Mouse (Mus musculus): ENCODE results near the gene Hmox2.
A peak's percentile ranks its signal among the peaks of the same experiment; 100 is the strongest.

The Hmox2 gene

DNA sequence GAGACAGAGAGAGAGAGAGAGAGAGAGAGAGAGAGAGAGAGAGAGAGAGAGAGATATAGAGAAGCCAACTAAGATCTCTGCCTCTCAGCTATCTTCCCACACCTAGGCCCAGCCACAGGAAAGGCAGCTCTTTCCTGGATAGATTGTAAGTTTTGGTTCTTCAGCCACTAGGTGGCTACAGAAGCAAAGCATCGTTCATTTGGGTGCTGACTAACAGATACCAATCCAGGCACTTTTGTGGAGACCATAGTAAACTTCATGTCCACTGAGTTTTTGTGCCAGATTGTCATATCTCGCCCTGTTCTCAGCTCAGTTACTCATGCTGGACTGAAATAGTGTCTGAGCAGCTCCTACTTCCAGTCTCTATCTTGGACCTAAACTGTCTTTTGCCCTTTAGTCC, 37.1 kb downstream of the Hmox2 start:
- Histone ChIP-seq H3K27me3 (ENCODE audit: insufficient read depth, low read length) (no peaks in the 10 kb centered on the region), H3K36me3 (ENCODE audit: insufficient read depth, low read length) (peaks cover 55% of the 10 kb centered on the region), H3K9me3 (ENCODE audit: low read length) (no peaks in the 10 kb centered on the region), H3K4me1 (replicated peaks; ENCODE audit: low read depth, low read length) (no peaks in the 10 kb centered on the region), H3K4me3 (replicated peaks; ENCODE audit: low read length) (no peak overlapping the region)
- peak; percentile 37 for TF ChIP-seq CTCF (conservative IDR thresholded peaks at IDR 0.05; ENCODE audit: low read length)
- no peak for TF ChIP-seq POU5F1 (IDR thresholded peaks at IDR 0.05; ENCODE audit: borderline replicate concordance, low read length)
- TF ChIP-seq NANOG (IDR thresholded peaks at IDR 0.05; ENCODE audit: borderline replicate concordance, low read length) = no peak

- H3K27me3 ChIP-seq (ENCODE audit: insufficient read depth, low read length) = no peaks in the 10 kb centered on the region
- H3K4me1 ChIP-seq (replicated peaks; ENCODE audit: low read depth, low read length) = no peaks in the 10 kb centered on the region
- no peak overlapping the region for H3K4me3 ChIP-seq (replicated peaks; ENCODE audit: low read length)
- TF ChIP-seq POU5F1 (IDR thresholded peaks at IDR 0.05; ENCODE audit: borderline replicate concordance, low read length) = no peak
- no peak for TF ChIP-seq NANOG (IDR thresholded peaks at IDR 0.05; ENCODE audit: borderline replicate concordance, low read length)
- TF ChIP-seq CTCF (conservative IDR thresholded peaks at IDR 0.05; ENCODE audit: low read length) = no peak
- no peaks in the 10 kb centered on the region for H3K9me3 ChIP-seq (ENCODE audit: low read length)
- peaks cover 80% of the 10 kb centered on the region for H3K36me3 ChIP-seq (ENCODE audit: insufficient read depth, low read length)
Measured at GRCm38 (mm10) chr16:4765852-4766251, 39.7 kb downstream of the Hmox2 start.

DNA sequence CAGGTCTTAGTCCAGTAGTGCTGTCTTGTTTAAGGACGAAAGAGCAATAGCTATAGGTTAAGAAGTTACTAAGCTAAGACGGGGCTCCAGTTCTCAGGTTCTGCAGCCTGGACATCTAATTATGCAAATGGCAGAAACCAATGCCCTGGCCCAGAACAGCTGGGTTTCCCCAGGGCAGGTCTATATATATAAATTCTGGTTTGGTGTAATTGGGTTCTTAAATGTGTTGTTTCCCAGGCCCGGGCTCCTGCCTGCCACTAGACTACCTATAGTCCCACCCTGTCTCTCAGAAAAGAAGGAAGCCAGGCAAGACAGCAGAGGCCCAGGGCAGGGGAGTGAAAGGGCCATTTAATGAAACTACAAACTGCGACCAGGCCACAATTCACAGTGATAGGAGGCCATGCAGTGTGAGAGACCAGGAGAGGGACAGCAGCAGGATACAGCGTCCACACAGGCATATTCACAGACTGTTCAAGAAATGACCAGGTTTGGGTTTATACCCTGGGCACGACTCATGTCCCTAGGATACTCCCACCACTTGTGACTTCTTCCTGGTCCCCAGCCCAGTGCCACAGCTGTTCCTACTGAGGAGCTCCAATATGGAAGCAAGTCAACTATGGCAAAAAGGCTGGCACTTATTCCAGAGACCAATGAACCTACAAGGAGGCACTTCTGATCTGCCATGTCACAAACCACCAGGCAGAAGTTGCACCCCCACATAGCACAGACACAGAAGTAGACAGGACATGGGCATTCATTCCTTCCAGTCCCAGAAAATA, 41.0 kb downstream of the Hmox2 start:
- Histone ChIP-seq H3K9me3 (ENCODE audit: low read length) (no peaks in the 10 kb centered on the region), H3K27me3 (ENCODE audit: insufficient read depth, low read length) (no peaks in the 10 kb centered on the region), H3K36me3 (ENCODE audit: insufficient read depth, low read length) (peaks cover 86% of the 10 kb centered on the region), H3K4me3 (replicated peaks; ENCODE audit: low read length) (no peak overlapping the region), H3K4me1 (replicated peaks; ENCODE audit: low read depth, low read length) (no peaks in the 10 kb centered on the region)
- TF ChIP-seq NANOG (IDR thresholded peaks at IDR 0.05; ENCODE audit: borderline replicate concordance, low read length) = no peak

- Histone ChIP-seq H3K27me3 (ENCODE audit: insufficient read depth, low read length) (no peaks in the 10 kb centered on the region), H3K9me3 (ENCODE audit: low read length) (no peaks in the 10 kb centered on the region), H3K36me3 (ENCODE audit: insufficient read depth, low read length) (peaks cover 83% of the 10 kb centered on the region), H3K4me1 (replicated peaks; ENCODE audit: low read depth, low read length) (no peaks in the 10 kb centered on the region), H3K4me3 (replicated peaks; ENCODE audit: low read length) (no peak overlapping the region)
- TF ChIP-seq POU5F1 (IDR thresholded peaks at IDR 0.05; ENCODE audit: borderline replicate concordance, low read length) (no peak), CTCF (conservative IDR thresholded peaks at IDR 0.05; ENCODE audit: low read length) (no peak), NANOG (IDR thresholded peaks at IDR 0.05; ENCODE audit: borderline replicate concordance, low read length) (no peak)
Measured at GRCm38 (mm10) chr16:4768719-4769118, 42.6 kb downstream of the Hmox2 start.

- H3K4me1 ChIP-seq (replicated peaks; ENCODE audit: low read depth, low read length) = peaks cover 20% of the 10 kb centered on the region
- H3K36me3 ChIP-seq (ENCODE audit: insufficient read depth, low read length) = peaks cover 50% of the 10 kb centered on the region
- H3K4me3 ChIP-seq (replicated peaks; ENCODE audit: low read length) = no peak overlapping the region
- TF ChIP-seq NANOG (IDR thresholded peaks at IDR 0.05; ENCODE audit: borderline replicate concordance, low read length) = no peak
- TF ChIP-seq POU5F1 (IDR thresholded peaks at IDR 0.05; ENCODE audit: borderline replicate concordance, low read length) = no peak
- no peak for TF ChIP-seq CTCF (conservative IDR thresholded peaks at IDR 0.05; ENCODE audit: low read length)
- no peaks in the 10 kb centered on the region for H3K9me3 ChIP-seq (ENCODE audit: low read length)
- no peaks in the 10 kb centered on the region for H3K27me3 ChIP-seq (ENCODE audit: insufficient read depth, low read length)
Measured at GRCm38 (mm10) chr16:4773289-4773970, 47.3 kb downstream of the Hmox2 start.

GRCm38 (mm10) chr16:4777171-4777904, 51.2 kb downstream of the Hmox2 start:
- H3K36me3 ChIP-seq (ENCODE audit: insufficient read depth, low read length) = peaks cover 19% of the 10 kb centered on the region; the same call in 1 of the 2 replicates
- H3K27me3 ChIP-seq (ENCODE audit: insufficient read depth, low read length) = no peaks in the 10 kb centered on the region
- no peaks in the 10 kb centered on the region for H3K9me3 ChIP-seq (ENCODE audit: low read length)
- H3K4me3 ChIP-seq (replicated peaks; ENCODE audit: low read length) = no peak overlapping the region
- H3K4me1 ChIP-seq (replicated peaks; ENCODE audit: low read depth, low read length) = peaks cover 22% of the 10 kb centered on the region
- TF ChIP-seq NANOG (IDR thresholded peaks at IDR 0.05; ENCODE audit: borderline replicate concordance, low read length) (no peak), POU5F1 (IDR thresholded peaks at IDR 0.05; ENCODE audit: borderline replicate concordance, low read length) (no peak), CTCF (conservative IDR thresholded peaks at IDR 0.05; ENCODE audit: low read length) (no peak)

GRCm38 (mm10) chr16:4777905-4778609, 51.9 kb downstream of the Hmox2 start:
- H3K4me1 ChIP-seq (replicated peaks; ENCODE audit: low read depth, low read length) = peaks cover 22% of the 10 kb centered on the region
- TF ChIP-seq NANOG (IDR thresholded peaks at IDR 0.05; ENCODE audit: borderline replicate concordance, low read length) (no peak), CTCF (conservative IDR thresholded peaks at IDR 0.05; ENCODE audit: low read length) (no peak), POU5F1 (IDR thresholded peaks at IDR 0.05; ENCODE audit: borderline replicate concordance, low read length) (no peak)

GRCm38 (mm10) chr16:4778940-4779339, 52.8 kb downstream of the Hmox2 start:
- H3K4me3 ChIP-seq (replicated peaks; ENCODE audit: low read length) = no peak overlapping the region
- TF ChIP-seq CTCF (conservative IDR thresholded peaks at IDR 0.05; ENCODE audit: low read length) (no peak), POU5F1 (IDR thresholded peaks at IDR 0.05; ENCODE audit: borderline replicate concordance, low read length) (no peak), NANOG (IDR thresholded peaks at IDR 0.05; ENCODE audit: borderline replicate concordance, low read length) (no peak)
- H3K36me3 ChIP-seq (ENCODE audit: insufficient read depth, low read length) = peaks cover 17% of the 10 kb centered on the region
- H3K27me3 ChIP-seq (ENCODE audit: insufficient read depth, low read length) = no peaks in the 10 kb centered on the region
- H3K4me1 ChIP-seq (replicated peaks; ENCODE audit: low read depth, low read length) = peaks cover 28% of the 10 kb centered on the region
- no peaks in the 10 kb centered on the region for H3K9me3 ChIP-seq (ENCODE audit: low read length)

More at GRCm38 (mm10) chr16:4777905-4778609, 51.9 kb downstream of the Hmox2 start:
- H3K4me3 ChIP-seq (replicated peaks; ENCODE audit: low read length) = no peak overlapping the region
- H3K36me3 ChIP-seq (ENCODE audit: insufficient read depth, low read length) = peaks cover 18% of the 10 kb centered on the region; the same call in 1 of the 2 replicates
- no peaks in the 10 kb centered on the region for H3K9me3 ChIP-seq (ENCODE audit: low read length)
- no peaks in the 10 kb centered on the region for H3K27me3 ChIP-seq (ENCODE audit: insufficient read depth, low read length)
